Mouse (Mus musculus) CH12.LX (cell line): ENCODE results near the gene Lsm10.

ENCODE experiments used
- BHLHE40 ChIP-seq: IDR thresholded peaks from 2 replicates; pipeline ENCODE4 v1.6.1; 2011; ENCODE audit warnings: mild to moderate bottlenecking, low read depth, low read length, improper control_type of control experiment
- CHD1 ChIP-seq: IDR thresholded peaks from 2 replicates; pipeline ENCODE4 v1.6.1; 2012; ENCODE audit warnings: low read depth, low read length, improper control_type of control experiment, inconsistent platforms
- CTCF ChIP-seq, 2 experiments: IDR thresholded peaks in 1 of 2; conservative IDR thresholded peaks in 1 of 2; 2 replicates each; pipeline ENCODE4 v1.5.1; 2011 to 2012; ENCODE audit warnings: low read depth in 2 of 2, low read length in 2 of 2, improper control_type of control experiment in 1 of 2, inconsistent platforms in 1 of 2, mild to moderate bottlenecking in 1 of 2, moderate library complexity in 1 of 2
- ELF1 ChIP-seq: IDR thresholded peaks from 2 replicates; pipeline ENCODE4 v1.6.1; 2014; ENCODE audit warnings: low read depth, mild to moderate bottlenecking, inconsistent platforms, low read length, improper control_type of control experiment
- EP300 ChIP-seq: IDR thresholded peaks from 2 replicates; pipeline ENCODE4 v1.6.1; 2011; ENCODE audit warnings: low read length, improper control_type of control experiment
- ETS1 ChIP-seq: conservative IDR thresholded peaks from 2 replicates; pipeline ENCODE4 v1.6.1; 2012; ENCODE audit warnings: low read depth, mild to moderate bottlenecking, inconsistent platforms, low read length, improper control_type of control experiment, moderate library complexity
- GABPA ChIP-seq: IDR thresholded peaks from 2 replicates; pipeline ENCODE4 v1.6.1; 2012; ENCODE audit warnings: low read depth, low read length, improper control_type of control experiment, inconsistent platforms; ENCODE audit not compliant: insufficient replicate concordance
- MAFK ChIP-seq: IDR thresholded peaks from 2 replicates; pipeline ENCODE4 v1.6.1; 2011; ENCODE audit warnings: low read length, improper control_type of control experiment; ENCODE audit not compliant: insufficient replicate concordance
- MAZ ChIP-seq: IDR thresholded peaks from 2 replicates; pipeline ENCODE4 v1.6.1; 2012; ENCODE audit warnings: low read depth, mild to moderate bottlenecking, inconsistent platforms, low read length, improper control_type of control experiment, moderate library complexity
- NRF1 ChIP-seq: IDR thresholded peaks from 2 replicates; pipeline ENCODE4 v1.6.1; 2014; ENCODE audit warnings: low read depth, mild to moderate bottlenecking, inconsistent platforms, low read length, improper control_type of control experiment, moderate library complexity
- PAX5 ChIP-seq: IDR thresholded peaks from 2 replicates; pipeline ENCODE4 v1.6.1; 2012; ENCODE audit warnings: low read length, inconsistent platforms, mixed read lengths
- POLR2A ChIP-seq: IDR thresholded peaks from 2 replicates; pipeline ENCODE4 v1.6.1; 2011; ENCODE audit warnings: low read depth, mild to moderate bottlenecking, improper control_type of control experiment, low read length
- RAD21 ChIP-seq: IDR thresholded peaks from 2 replicates; pipeline ENCODE4 v1.6.1; 2011; ENCODE audit warnings: low read depth, mild to moderate bottlenecking, low read length, improper control_type of control experiment, moderate library complexity
- USF1 ChIP-seq: IDR thresholded peaks from 2 replicates; pipeline ENCODE4 v1.6.1; 2014; ENCODE audit warnings: low read depth, mild to moderate bottlenecking, inconsistent platforms, low read length, improper control_type of control experiment

- TF ChIP-seq RAD21, result peak; percentile 43
- TF ChIP-seq CTCF (conservative IDR thresholded peaks at IDR 0.05 in 1 of 2, IDR thresholded peaks at IDR 0.05 in 1 of 2; ENCODE audit: low read depth in 2 of 2, low read length in 2 of 2), result peak in 1 of 2 experiments; percentile 61; a peak in 2 of 4 replicates
- TF ChIP-seq BHLHE40, result no peak
- no peak for TF ChIP-seq EP300
- TF ChIP-seq ELF1, result peak; percentile 98
- TF ChIP-seq MAFK, result no peak
- TF ChIP-seq GABPA, result no peak; the same call in 1 of the 2 replicates
- TF ChIP-seq ETS1, result peak; percentile 27; the same call in 1 of the 2 replicates
- TF ChIP-seq MAZ, result no peak
- TF ChIP-seq USF1, result no peak
- TF ChIP-seq CHD1, result no peak; the same call in 1 of the 2 replicates
- peak; percentile 80 for TF ChIP-seq POLR2A
- TF ChIP-seq PAX5, result no peak
- peak; percentile 69 for TF ChIP-seq NRF1
These were observed 7.2 kb downstream of the Lsm10 start, which contains the start of gene Stk40 for GRCm38 (mm10) chr4:126103590-126104068.
